Mouse (Mus musculus): Measurements from ENCODE around the gene Nosip. TPM values are rescaled to one million over a fixed set of nuclear protein-coding genes. Genes with fewer than 3 reads are reported as not detected.
"Not testable (repeated sequence)": the region's sequence is repeated elsewhere in the genome, so short reads cannot be mapped to it uniquely, and the experiment has no call there.

Nosip gene
- total RNA-seq, 2 experiments from 2014 or later, result 59.7 to 63.7 TPM

GRCm38 (mm10) chr7:45125649-45126048 is 63.4 kb downstream of the Nosip start:
- DNase-seq (ENCODE audit: low spot score in 2 of 2); intact Hi-C loops (cut with DNase I): not testable (repeated sequence)

- intact Hi-C loops (cut with DNase I), result no loop called here
- no peak for DNase-seq (ENCODE audit: low spot score in 2 of 2)
Measured at GRCm38 (mm10) chr7:45126147-45126843, 64.1 kb downstream of the Nosip start.

- intact Hi-C loops (cut with DNase I), result no loop called here
- DNase-seq (ENCODE audit: low spot score in 2 of 2), result no peak
Measured at GRCm38 (mm10) chr7:45126844-45127699, 64.8 kb downstream of the Nosip start.

Small RNA genes within 50 kb of the gene (microRNA-seq; reads per million reads assigned to microRNA genes)
- gene Mir150 (1,446 reads per million, percentile 82 among the genes with 10 or more reads in this experiment), gene Mir5121 (5.8 reads per million, percentile 20 among the genes with 10 or more reads in this experiment), gene Mir7054 (1.0 reads per million)

Other genes with a start within 250 kb of the Nosip start
- 10 to 100 TPM; 28.1 to 32.2 TPM for gene Nup62, start 246.3 kb upstream of the Nosip start, total RNA-seq (2021)
- gene Il4i1, start 246.0 kb upstream of the Nosip start, total RNA-seq (2021), result 1 to 10 TPM; 2.2 to 2.4 TPM
- 10 to 100 TPM; 22.2 to 26.5 TPM for gene Atf5, start 245.8 kb upstream of the Nosip start, total RNA-seq (2021)
- 10 to 100 TPM; 67.7 to 73.6 TPM for gene Akt1s1, start 213.4 kb upstream of the Nosip start, total RNA-seq (2021)
- 10 to 100 TPM; 71.9 to 75.6 TPM for gene Tbc1d17, start 213.3 kb upstream of the Nosip start, total RNA-seq (2021)
- 10 to 100 TPM; 26.8 TPM for gene Pnkp, start 205.3 kb upstream of the Nosip start, total RNA-seq (2021)
- 100 to 1,000 TPM; 284 to 285 TPM for gene Ptov1, start 192.6 kb upstream of the Nosip start, total RNA-seq (2021)
- gene Med25, start 169.7 kb upstream of the Nosip start, total RNA-seq (2021), result 10 to 100 TPM; 91.7 to 98.1 TPM
- 10 to 100 TPM; 18.2 to 20.6 TPM for gene Fuz, start 166.3 kb upstream of the Nosip start, total RNA-seq (2021)
- 100 to 1,000 TPM; 346 to 355 TPM for gene Ap2a1, start 132.9 kb upstream of the Nosip start, total RNA-seq (2021)
- gene Tsks, start 119.2 kb upstream of the Nosip start, total RNA-seq (2021), result 1 to 10 TPM; 1.4 to 3.4 TPM
- 10 to 100 TPM; 85.4 to 97.7 TPM for gene Cpt1c, start 87.6 kb upstream of the Nosip start, total RNA-seq (2021)
- gene Prmt1, start 75.9 kb upstream of the Nosip start, total RNA-seq (2021), result 100 to 1,000 TPM; 143 to 145 TPM
- gene Irf3, start 64.8 kb upstream of the Nosip start, total RNA-seq (2021), result 10 to 100 TPM; 29.2 to 38.7 TPM
- 1 to 10 TPM; 1.8 to 2.6 TPM for gene Bcl2l12, start 63.7 kb upstream of the Nosip start, total RNA-seq (2021)
- 100 to 1,000 TPM; 174 to 177 TPM for gene Scaf1, start 46.1 kb upstream of the Nosip start, total RNA-seq (2021)
- 10 to 100 TPM; 12.9 to 13.9 TPM for gene Rras, start 44.5 kb upstream of the Nosip start, total RNA-seq (2021)
- 10 to 100 TPM; 64.9 to 75.3 TPM for gene Prr12, start 9.5 kb upstream of the Nosip start, total RNA-seq (2021)
- 1 to 10 TPM; 5.4 to 7.4 TPM for gene Prrg2, start 248 bp downstream of the Nosip start, total RNA-seq (2021)
- gene Rcn3, start 29.8 kb downstream of the Nosip start, total RNA-seq (2021), result 1 to 10 TPM; 3.8 to 4.9 TPM
- gene Fcgrt, start 41.4 kb downstream of the Nosip start, total RNA-seq (2021), result 10 to 100 TPM; 22.3 to 22.7 TPM
- 100 to 1,000 TPM; 405 to 466 TPM for gene Rps11, start 62.0 kb downstream of the Nosip start, total RNA-seq (2021)
- 100 to 1,000 TPM; 614 to 796 TPM for gene Rpl13a, start 66.3 kb downstream of the Nosip start, total RNA-seq (2021)
- not detected for gene Gm45713, start 73.8 kb downstream of the Nosip start, total RNA-seq (2021)
- 1 to 10 TPM; 3.7 to 6.1 TPM for gene Flt3l, start 74.0 kb downstream of the Nosip start, total RNA-seq (2021)
- 10 to 100 TPM; 44.8 to 53.6 TPM for gene Pih1d1, start 91.9 kb downstream of the Nosip start, total RNA-seq (2021)
- gene Aldh16a1, start 92.2 kb downstream of the Nosip start, total RNA-seq (2021), result 10 to 100 TPM; 12.2 to 21.5 TPM
- 1,000 to 10,000 TPM; 1,276 to 1,585 TPM for gene Slc17a7, start 101.5 kb downstream of the Nosip start, total RNA-seq (2021)
- gene Gfy, start 117.1 kb downstream of the Nosip start, total RNA-seq (2021), result under 1 TPM; 0.17 to 0.50 TPM
- gene Pth2, start 118.6 kb downstream of the Nosip start, total RNA-seq (2021), result not detected
- 1 to 10 TPM; 5.1 to 5.2 TPM for gene Ccdc155, start 142.5 kb downstream of the Nosip start, total RNA-seq (2021)
- 10 to 100 TPM; 25.9 to 29.9 TPM for gene Dkkl1, start 149.7 kb downstream of the Nosip start, total RNA-seq (2021)
- 1 to 10 TPM; 3.9 to 5.6 TPM for gene Tead2, start 153.3 kb downstream of the Nosip start, total RNA-seq (2021)
- gene Cd37, start 176.7 kb downstream of the Nosip start, total RNA-seq (2021), result 1 to 10 TPM; 5.0 to 5.9 TPM
- gene Slc6a16, start 178.7 kb downstream of the Nosip start, total RNA-seq (2021), result 1 to 10 TPM; 1.2 to 1.6 TPM
- gene Slc6a21, start 215.1 kb downstream of the Nosip start, total RNA-seq (2021), result not detected

All from left cerebral cortex, postnatal 36 days (tissue).